In the genomic region with DNA sequence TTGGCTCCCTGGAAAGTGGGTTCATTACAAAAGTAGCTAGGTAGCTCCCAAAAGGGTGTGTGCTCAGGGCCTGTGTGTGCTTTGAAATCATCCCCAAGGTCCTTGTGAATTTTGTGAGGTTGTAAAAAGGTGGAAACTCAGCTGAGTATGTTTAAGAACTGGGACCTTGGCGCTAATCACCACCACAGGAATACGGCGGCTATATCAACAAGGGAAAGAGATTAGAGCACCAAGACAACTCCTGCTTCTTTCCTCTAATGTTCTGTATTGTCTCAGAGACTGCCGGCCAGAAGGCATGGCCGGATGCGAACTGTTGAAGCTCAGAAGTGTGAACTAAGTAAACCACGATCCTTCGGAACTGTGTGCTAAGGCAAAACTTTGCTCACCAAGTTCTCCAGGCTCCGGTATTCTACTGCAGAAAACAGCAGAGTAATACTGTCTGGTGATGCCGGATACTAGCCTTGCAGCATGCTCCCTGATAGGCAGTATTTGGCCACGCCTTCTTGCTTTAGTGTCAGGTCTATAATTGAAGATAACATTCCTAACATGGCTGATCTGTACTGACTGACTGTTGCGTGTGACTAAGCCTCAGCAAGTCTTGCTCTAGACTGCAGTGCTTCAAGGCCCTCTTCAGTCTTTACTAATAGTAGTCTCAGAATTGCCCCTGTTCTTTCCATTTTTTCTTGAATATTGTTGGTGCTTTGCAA, we compare ENCODE assay signal across 14 mouse cellular contexts. TPM values are rescaled to one million over a fixed set of nuclear protein-coding genes. Genes with fewer than 3 reads are reported as not detected.
A peak's percentile ranks its signal among the peaks of the same experiment; 100 is the strongest.
DNase-seq lines count a peak whose midpoint lies in the region; ATAC-seq and TF ChIP-seq lines count a peak whose summit lies in the region.
"Had no signal": no experiment of that assay in that cellular context is flagged by ENCODE, and none has a peak within 500 bp of the region (broad histone marks: within the 10 kb centered on the region; RNA-seq: fewer than 3 reads in every experiment).

No protein-coding gene starts in this region.

- ATAC-seq in heart, embryonic 16.5 days (replicated peaks; ENCODE audit: extremely low read depth, insufficient read depth, low FRiP score) = peak; percentile 45; the same call in 1 of the 2 replicates
- ATAC-seq in erythroid progenitor cell, adult 5-6 weeks (replicated peaks; ENCODE audit: low FRiP score, poor library complexity, severe bottlenecking) = peak; percentile 98
- ATAC-seq in liver, embryonic 16.5 days (ENCODE audit: low read depth) = peak; percentile 98
- ATAC-seq: forebrain, embryonic 13.5 days; hindbrain, postnatal 0 days; midbrain, embryonic 16.5 days had no signal

- no peaks in the 10 kb centered on the region for H3K9me3 ChIP-seq in heart, embryonic 16.5 days (replicated peaks; ENCODE audit: control insufficient read depth, low read length)
- H3K9me3 ChIP-seq in liver, embryonic 16.5 days (replicated peaks; ENCODE audit: control insufficient read depth, low read length) = no peaks in the 10 kb centered on the region
- H3K9me3 ChIP-seq: forebrain, embryonic 13.5 days had no signal

- no peak overlapping the region for H3K4me3 ChIP-seq in heart, embryonic 16.5 days (ENCODE audit: low read length)
- no peak overlapping the region for H3K4me3 ChIP-seq in heart, adult 2 months
- peak overlapping the region; percentile 39 for H3K4me3 ChIP-seq in liver, embryonic 16.5 days (ENCODE audit: low read depth, low read length)
- H3K4me3 ChIP-seq: forebrain, embryonic 13.5 days had no signal

- no peak for TF ChIP-seq CTCF in heart, adult 2 months (IDR thresholded peaks at IDR 0.05)

- 38% methylated on average over 12 of the region's 12 CpGs for WGBS in heart, embryonic 16.5 days
- WGBS in heart, adult 2 months = 45% methylated on average over 12 of the region's 12 CpGs
- 35% methylated on average over 12 of the region's 12 CpGs for WGBS in liver, embryonic 16.5 days (ENCODE audit: insufficient replicate concordance)

- H3K79me2 ChIP-seq in heart, adult 2 months (replicated peaks; ENCODE audit: control insufficient read depth, insufficient read depth, low read length) = peaks cover 4% of the 10 kb centered on the region; the same call in 1 of the 2 replicates

- intact Hi-C loops in heart, adult 2 months (cut with DNase I) = loop anchor here (5.0 kb wide), 1 partner anchor 37 kb away; no protein-coding TSS in a partner anchor

- no peak for TF ChIP-seq EP300 in heart, adult 2 months (IDR thresholded peaks at IDR 0.05; ENCODE audit: insufficient read depth, low read depth, low read length)

- TF ChIP-seq POLR2A in heart, adult 2 months (IDR thresholded peaks at IDR 0.05; ENCODE audit: insufficient read depth, low read depth, low read length) = no peak

- H3K4me2 ChIP-seq in heart, embryonic 16.5 days (ENCODE audit: low read depth, low read length) = 0 out of 2 replicates have a peak overlapping the region, but pooled peaks have one; percentile 17
- H3K4me2 ChIP-seq in liver, embryonic 16.5 days (ENCODE audit: low read depth, low read length) = peak overlapping the region; percentile 57
- H3K4me2 ChIP-seq: forebrain, embryonic 13.5 days had no signal

- no peak overlapping the region for H3K27ac ChIP-seq in heart, embryonic 16.5 days (ENCODE audit: low read length)
- H3K27ac ChIP-seq in heart, adult 2 months = no peak overlapping the region
- peak overlapping the region; percentile 93 for H3K27ac ChIP-seq in liver, embryonic 16.5 days (ENCODE audit: low read length)
- H3K27ac ChIP-seq: forebrain, embryonic 13.5 days; hindbrain, postnatal 0 days had no signal

- H3K36me3 ChIP-seq in heart, embryonic 16.5 days (ENCODE audit: control insufficient read depth, insufficient read depth) = no peaks in the 10 kb centered on the region
- peaks cover 13% of the 10 kb centered on the region for H3K36me3 ChIP-seq in heart, adult 2 months (ENCODE audit: control insufficient read depth, insufficient read depth, low read length)
- H3K36me3 ChIP-seq in liver, embryonic 16.5 days (ENCODE audit: control insufficient read depth, insufficient read depth) = no peaks in the 10 kb centered on the region

- no peak overlapping the region for H3K9ac ChIP-seq in heart, embryonic 16.5 days (ENCODE audit: low read length)
- no peak overlapping the region for H3K9ac ChIP-seq in heart, adult 2 months (ENCODE audit: low read depth, low read length)
- peak overlapping the region; percentile 57 for H3K9ac ChIP-seq in liver, embryonic 16.5 days (ENCODE audit: low read depth, low read length)
- H3K9ac ChIP-seq: forebrain, embryonic 13.5 days had no signal

- H3K27me3 ChIP-seq in heart, embryonic 16.5 days (ENCODE audit: control insufficient read depth, insufficient read depth, low read length) = no peaks in the 10 kb centered on the region
- H3K27me3 ChIP-seq in heart, adult 2 months (ENCODE audit: control insufficient read depth, insufficient read depth, low read length) = no peaks in the 10 kb centered on the region
- H3K27me3 ChIP-seq in liver, embryonic 16.5 days (ENCODE audit: control insufficient read depth, insufficient read depth, low read depth, low read length) = no peaks in the 10 kb centered on the region
- H3K27me3 ChIP-seq: forebrain, embryonic 13.5 days had no signal

- peaks cover 16% of the 10 kb centered on the region for H3K4me1 ChIP-seq in heart, embryonic 16.5 days (ENCODE audit: control insufficient read depth, insufficient read depth, low read length)
- peaks cover 13% of the 10 kb centered on the region for H3K4me1 ChIP-seq in heart, adult 2 months (ENCODE audit: control insufficient read depth, insufficient read depth, low read length)
- peaks cover 59% of the 10 kb centered on the region for H3K4me1 ChIP-seq in liver, embryonic 16.5 days (ENCODE audit: control insufficient read depth, low read depth, low read length)
- H3K4me1 ChIP-seq: forebrain, embryonic 13.5 days had no signal

- DNase-seq in heart, adult 2 months = no peak
- DNase-seq in R1 (ENCODE audit: low read depth, low spot score) = peak; percentile 35
- no peak for DNase-seq in left cerebral cortex, adult 9 months (ENCODE audit: low spot score in 2 of 2)
- no peak for DNase-seq in urinary bladder, adult 18-20 months (ENCODE audit: low spot score in 2 of 2)
- DNase-seq in cerebellum, adult 8-10 months = no peak
- DNase-seq: cerebellum, adult 11 months; gastrocnemius, postnatal 36 days; kidney, postnatal 4 days had no signal

RNA-seq across cellular contexts. Expression of a gene that starts 19.5 kb away (rescaled TPM):
- 6.9 and 10.4 TPM in 2 replicates for polyA plus RNA-seq in heart, embryonic 16.5 days (2015; fragmentation: Nextera tagmentation; extraction: Ambion mirVana)
- 10 to 100 TPM; 15.5 to 15.6 TPM for total RNA-seq in heart, adult 2 months (2021)
- 15.0 and 18.8 TPM in 2 replicates for polyA plus RNA-seq in heart, adult 2 months (2012; rRNA removed)
- 74.2 and 103 TPM in 2 replicates for total RNA-seq in erythroid progenitor cell, adult 5-6 weeks (2015; ENCODE audit: low replicate concordance)
- 72.0 and 97.0 TPM in 2 replicates for total RNA-seq in erythroid progenitor cell, adult 5-6 weeks (2017; ENCODE audit: low replicate concordance)
- 11.5 and 11.8 TPM in 2 replicates for polyA plus RNA-seq in liver, embryonic 16.5 days (2015; fragmentation: Nextera tagmentation; extraction: Ambion mirVana)

RNA-seq across cellular contexts. Expression of a gene that starts 29.2 kb away (rescaled TPM):
- 53.1 and 57.1 TPM in 2 replicates for polyA plus RNA-seq in heart, embryonic 16.5 days (2015; fragmentation: Nextera tagmentation; extraction: Ambion mirVana)
- 10 to 100 TPM; 40.6 to 43.1 TPM for total RNA-seq in heart, adult 2 months (2021)
- polyA plus RNA-seq in heart, adult 2 months (2012; rRNA removed) = 15.6 and 24.8 TPM in 2 replicates
- 23.4 and 24.3 TPM in 2 replicates for total RNA-seq in erythroid progenitor cell, adult 5-6 weeks (2015; ENCODE audit: low replicate concordance)
- total RNA-seq in erythroid progenitor cell, adult 5-6 weeks (2017; ENCODE audit: low replicate concordance) = 25.0 and 58.8 TPM in 2 replicates
- 28.0 and 30.9 TPM in 2 replicates for polyA plus RNA-seq in liver, embryonic 16.5 days (2015; fragmentation: Nextera tagmentation; extraction: Ambion mirVana)

Comparison
In these comparisons a context has a peak if more than half of its experiments do, and no peak if none do; other contexts are left out.
1. ATAC-seq: peak in every context shown above with its lines; median percentile 98 in erythroid progenitor cell, adult 5-6 weeks; 98 in liver, embryonic 16.5 days; 45 in heart, embryonic 16.5 days.